Mouse (Mus musculus): ENCODE results near the gene Sh3bp4. TPM values are rescaled to one million over a fixed set of nuclear protein-coding genes. Genes with fewer than 3 reads are reported as not detected.

Sh3bp4 gene
- 25.9 and 26.9 TPM in 2 replicates for polyA plus RNA-seq (2016; fragmentation: Nextera tagmentation; extraction: Ambion mirVana)

GRCm38 (mm10) chr1:89070103-89070700, at the start of gene Sh3bp4:
Gene Sh3bp4, plus strand, starts transcription at chr1:89070415.
- peak within 1 kb of the TSS; percentile 76 for H3K4me3 ChIP-seq
- H3K9me3 ChIP-seq (replicated peaks), result no peaks in the 10 kb centered on the region
- H3K27me3 ChIP-seq (ENCODE audit: low read depth, poor library complexity, severe bottlenecking), result no peaks in the 10 kb centered on the region
- peak; percentile 99 for DNase-seq (ENCODE audit: low spot score)
- peaks cover 39% of the 10 kb centered on the region for H3K4me1 ChIP-seq
- peak within 1 kb of the TSS; percentile 92 for H3K27ac ChIP-seq
- H3K36me3 ChIP-seq, result peaks cover 4% of the 10 kb centered on the region; the same call in 1 of the 2 replicates
- under 1% methylated on average over 63 of the region's 63 CpGs for WGBS

GRCm38 (mm10) chr1:89022997-89023396, 47.2 kb upstream of the Sh3bp4 start:
- H3K4me3 ChIP-seq, result no peak overlapping the region
- 84% methylated on average over 7 of the region's 7 CpGs for WGBS

DNA sequence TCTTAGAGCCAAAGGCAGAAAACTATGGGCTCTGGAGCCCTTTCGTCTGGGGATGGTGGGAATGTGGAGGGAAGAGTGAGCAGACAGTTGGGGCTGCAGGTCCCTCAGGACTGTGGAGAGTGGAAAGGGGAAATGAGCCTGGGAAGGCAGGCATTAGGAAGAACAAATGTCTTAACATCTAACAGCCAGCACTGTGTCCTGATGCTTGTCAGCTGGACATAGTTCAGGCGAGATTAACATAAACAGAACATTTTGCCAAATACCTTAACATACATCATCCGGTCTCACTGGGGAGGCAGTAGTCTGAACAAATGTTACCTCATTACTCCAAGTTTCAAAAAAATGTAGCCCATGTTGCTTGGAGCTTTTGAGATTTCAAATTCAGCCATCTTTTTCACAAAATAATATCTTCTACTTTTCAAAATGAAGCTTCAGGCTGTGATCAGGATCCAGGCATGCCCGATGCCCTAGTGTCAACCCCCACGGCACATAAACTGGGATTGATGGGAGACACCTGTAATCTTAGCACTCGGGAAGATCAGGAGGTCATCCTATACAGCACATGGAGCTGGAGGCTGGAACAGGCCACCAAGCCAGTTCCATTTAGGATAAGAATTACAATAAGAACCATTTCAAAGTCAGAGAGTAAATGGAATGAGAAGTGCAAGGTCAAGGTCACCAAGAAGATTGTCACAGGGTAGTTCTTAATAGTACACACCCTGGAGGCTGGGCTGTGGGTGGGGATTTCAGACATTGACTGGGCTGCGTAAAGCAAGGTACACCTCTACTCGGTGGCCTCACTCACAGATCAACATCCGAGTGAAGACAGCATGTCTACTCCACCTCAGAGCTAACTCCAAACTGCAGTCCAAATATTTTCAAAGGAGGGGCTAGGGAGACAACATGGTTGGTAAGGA, 45.3 kb upstream of the Sh3bp4 start:
- WGBS, result 64% methylated on average over 9 of the region's 9 CpGs

More at GRCm38 (mm10) chr1:89022997-89023396, 47.2 kb upstream of the Sh3bp4 start:
- no peaks in the 10 kb centered on the region for H3K36me3 ChIP-seq
- no peak for DNase-seq (ENCODE audit: low spot score)
- H3K27ac ChIP-seq, result no peak overlapping the region
- H3K9me3 ChIP-seq (replicated peaks), result no peaks in the 10 kb centered on the region
- H3K27me3 ChIP-seq (ENCODE audit: low read depth, poor library complexity, severe bottlenecking), result no peaks in the 10 kb centered on the region
- H3K4me1 ChIP-seq, result peaks cover 16% of the 10 kb centered on the region

DNA sequence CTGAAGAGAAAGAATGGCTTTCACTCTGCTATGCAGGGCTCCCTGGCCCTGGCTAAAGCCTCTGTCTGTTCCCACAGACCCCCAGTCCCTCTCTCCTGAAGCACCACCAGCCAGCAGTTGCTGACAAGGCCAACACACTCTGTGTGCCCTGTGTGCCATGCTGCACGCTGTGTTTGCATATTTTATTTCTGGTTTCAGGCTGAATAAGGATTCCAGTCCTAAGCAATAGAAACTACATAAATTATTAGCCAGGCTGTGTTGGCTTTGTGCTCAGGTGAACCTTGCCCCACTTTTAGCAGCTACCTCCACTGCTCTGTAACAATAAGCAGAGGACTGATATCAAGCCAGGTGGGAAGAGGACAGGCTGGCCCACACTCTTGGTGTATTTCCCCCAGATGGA, 44.2 kb upstream of the Sh3bp4 start:
- no peak for DNase-seq (ENCODE audit: low spot score)
- no peaks in the 10 kb centered on the region for H3K27me3 ChIP-seq (ENCODE audit: low read depth, poor library complexity, severe bottlenecking)
- WGBS, result 97% methylated on average over 1 of the region's 1 CpGs
- H3K4me1 ChIP-seq, result peaks cover 19% of the 10 kb centered on the region
- no peaks in the 10 kb centered on the region for H3K36me3 ChIP-seq
- no peak overlapping the region for H3K27ac ChIP-seq
- no peak overlapping the region for H3K4me3 ChIP-seq
- H3K9me3 ChIP-seq (replicated peaks), result no peaks in the 10 kb centered on the region

More for the DNA sequence above, 45.3 kb upstream of the Sh3bp4 start:
- peaks cover 19% of the 10 kb centered on the region for H3K4me1 ChIP-seq
- no peaks in the 10 kb centered on the region for H3K9me3 ChIP-seq (replicated peaks)
- H3K27ac ChIP-seq, result no peak overlapping the region
- no peaks in the 10 kb centered on the region for H3K27me3 ChIP-seq (ENCODE audit: low read depth, poor library complexity, severe bottlenecking)
- H3K4me3 ChIP-seq, result no peak overlapping the region
- H3K36me3 ChIP-seq, result no peaks in the 10 kb centered on the region
- DNase-seq (ENCODE audit: low spot score), result no peak

DNA sequence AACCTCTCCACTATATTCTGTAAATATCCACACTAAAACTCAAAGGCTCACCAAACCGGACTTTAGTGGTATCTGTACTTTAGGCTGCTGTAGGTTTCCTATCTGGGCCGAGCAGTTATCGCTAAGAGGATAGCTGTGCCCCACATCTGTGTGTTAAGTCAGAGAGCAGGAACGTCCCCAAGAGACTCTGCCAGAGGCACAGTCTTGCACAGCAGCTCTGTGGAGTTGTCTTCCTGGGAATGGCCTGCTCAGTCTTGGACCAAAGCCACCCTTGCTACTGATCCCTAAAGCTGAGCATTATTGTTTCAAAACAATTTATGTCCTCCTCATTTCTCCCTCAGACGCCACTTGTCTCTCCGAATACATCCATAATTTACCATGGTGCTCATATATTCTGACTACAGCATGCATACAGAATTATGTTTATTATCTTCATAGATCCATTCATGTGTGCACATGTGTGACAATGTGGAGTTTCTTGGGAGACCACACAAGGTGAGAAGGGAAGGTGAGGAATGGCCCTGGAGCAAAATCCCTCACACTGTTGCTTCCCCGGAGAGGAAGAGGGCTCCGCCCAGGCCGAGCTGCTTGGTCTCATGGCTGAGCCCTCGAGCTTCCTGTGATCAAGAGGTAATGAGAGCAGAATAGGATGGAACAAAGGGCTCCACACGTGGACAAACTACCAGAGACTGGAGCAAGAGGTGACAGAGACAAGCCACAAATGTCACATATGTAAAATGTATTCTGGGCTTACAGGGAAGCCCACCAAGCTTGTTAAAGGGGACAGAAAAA, 40.9 kb upstream of the Sh3bp4 start:
- 78% methylated on average over 11 of the region's 11 CpGs for WGBS
- H3K9me3 ChIP-seq (replicated peaks), result no peaks in the 10 kb centered on the region
- H3K27me3 ChIP-seq (ENCODE audit: low read depth, poor library complexity, severe bottlenecking), result no peaks in the 10 kb centered on the region
- no peaks in the 10 kb centered on the region for H3K36me3 ChIP-seq
- no peak for DNase-seq (ENCODE audit: low spot score)
- peak overlapping the region; percentile 27; the same call in 1 of the 2 replicates for H3K27ac ChIP-seq
- H3K4me3 ChIP-seq, result no peak overlapping the region
- H3K4me1 ChIP-seq, result peaks cover 31% of the 10 kb centered on the region

DNA sequence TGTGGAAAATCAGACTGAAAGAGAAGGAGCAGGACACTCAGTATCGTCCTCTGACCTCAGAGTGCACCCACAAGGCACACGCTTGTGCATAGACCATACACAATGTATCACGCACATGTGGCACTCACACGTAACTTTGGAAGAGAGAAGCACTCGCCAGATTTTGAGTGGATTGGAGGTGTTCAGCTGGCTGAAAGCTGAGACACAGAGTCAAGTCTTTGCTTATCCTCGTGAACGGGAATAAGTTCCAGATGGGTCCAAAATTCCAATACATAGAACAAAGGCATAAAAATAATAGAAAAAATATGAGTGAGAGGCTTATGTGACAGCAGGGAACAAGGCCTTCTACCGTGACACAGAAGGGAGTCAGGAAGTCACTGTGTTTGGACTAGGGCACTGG, 36.6 kb upstream of the Sh3bp4 start:
- Histone ChIP-seq H3K4me1 (peaks cover 30% of the 10 kb centered on the region), H3K36me3 (no peaks in the 10 kb centered on the region), H3K27me3 (ENCODE audit: low read depth, poor library complexity, severe bottlenecking) (no peaks in the 10 kb centered on the region), H3K27ac (peak overlapping the region; percentile 63; the same call in 1 of the 2 replicates), H3K9me3 (replicated peaks) (no peaks in the 10 kb centered on the region), H3K4me3 (no peak overlapping the region)
- 43% methylated on average over 8 of the region's 8 CpGs for WGBS
- DNase-seq (ENCODE audit: low spot score), result no peak

GRCm38 (mm10) chr1:89034061-89034460, 36.2 kb upstream of the Sh3bp4 start:
- H3K27me3 ChIP-seq (ENCODE audit: low read depth, poor library complexity, severe bottlenecking), result no peaks in the 10 kb centered on the region
- WGBS, result 89% methylated on average over 4 of the region's 4 CpGs
- no peaks in the 10 kb centered on the region for H3K9me3 ChIP-seq (replicated peaks)
- peaks cover 34% of the 10 kb centered on the region for H3K4me1 ChIP-seq
- peak overlapping the region; percentile 63; the same call in 1 of the 2 replicates for H3K27ac ChIP-seq
- DNase-seq (ENCODE audit: low spot score), result no peak
- no peak overlapping the region for H3K4me3 ChIP-seq
- H3K36me3 ChIP-seq, result no peaks in the 10 kb centered on the region

GRCm38 (mm10) chr1:89035115-89035514, 35.1 kb upstream of the Sh3bp4 start:
- Histone ChIP-seq H3K36me3 (no peaks in the 10 kb centered on the region), H3K4me1 (peaks cover 41% of the 10 kb centered on the region), H3K4me3 (no peak overlapping the region), H3K27me3 (ENCODE audit: low read depth, poor library complexity, severe bottlenecking) (no peaks in the 10 kb centered on the region), H3K9me3 (replicated peaks) (no peaks in the 10 kb centered on the region), H3K27ac (no peak overlapping the region)
- 88% methylated on average over 5 of the region's 5 CpGs for WGBS
- DNase-seq (ENCODE audit: low spot score), result no peak

- H3K36me3 ChIP-seq, result no peaks in the 10 kb centered on the region
- no peaks in the 10 kb centered on the region for H3K27me3 ChIP-seq (ENCODE audit: low read depth, poor library complexity, severe bottlenecking)
- peak overlapping the region; percentile 66; the same call in 1 of the 2 replicates for H3K27ac ChIP-seq
- no peaks in the 10 kb centered on the region for H3K9me3 ChIP-seq (replicated peaks)
- DNase-seq (ENCODE audit: low spot score), result no peak
- peaks cover 45% of the 10 kb centered on the region for H3K4me1 ChIP-seq
- WGBS, result 11% methylated on average over 2 of the region's 2 CpGs
- H3K4me3 ChIP-seq, result no peak overlapping the region
These were observed 30.4 kb upstream of the Sh3bp4 start for GRCm38 (mm10) chr1:89039836-89040235.

DNA sequence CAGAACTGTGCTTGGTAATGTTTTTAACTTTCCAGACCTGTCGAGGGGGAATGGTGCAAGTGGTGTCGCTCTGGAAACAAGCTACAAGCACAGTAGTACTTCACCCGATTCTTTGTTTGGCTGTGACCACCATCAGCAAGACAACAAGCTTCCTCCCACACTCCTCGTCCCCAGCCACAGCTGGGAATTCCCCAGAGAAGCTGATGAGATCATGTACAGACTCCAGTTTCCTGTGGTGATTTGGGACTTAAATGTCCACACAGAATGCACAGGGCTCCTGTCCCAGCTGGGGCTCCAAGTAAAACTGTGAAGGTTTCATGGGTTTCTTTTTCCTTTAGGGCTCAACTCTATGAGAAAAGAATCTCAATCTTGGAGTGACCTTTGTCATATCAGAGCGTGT, 28.9 kb upstream of the Sh3bp4 start:
- H3K9me3 ChIP-seq (replicated peaks), result no peaks in the 10 kb centered on the region
- H3K27ac ChIP-seq, result peak overlapping the region; percentile 70
- peaks cover 41% of the 10 kb centered on the region for H3K4me1 ChIP-seq
- no peaks in the 10 kb centered on the region for H3K36me3 ChIP-seq
- H3K4me3 ChIP-seq, result no peak overlapping the region
- H3K27me3 ChIP-seq (ENCODE audit: low read depth, poor library complexity, severe bottlenecking), result no peaks in the 10 kb centered on the region
- 69% methylated on average over 5 of the region's 5 CpGs for WGBS
- no peak for DNase-seq (ENCODE audit: low spot score)

DNA sequence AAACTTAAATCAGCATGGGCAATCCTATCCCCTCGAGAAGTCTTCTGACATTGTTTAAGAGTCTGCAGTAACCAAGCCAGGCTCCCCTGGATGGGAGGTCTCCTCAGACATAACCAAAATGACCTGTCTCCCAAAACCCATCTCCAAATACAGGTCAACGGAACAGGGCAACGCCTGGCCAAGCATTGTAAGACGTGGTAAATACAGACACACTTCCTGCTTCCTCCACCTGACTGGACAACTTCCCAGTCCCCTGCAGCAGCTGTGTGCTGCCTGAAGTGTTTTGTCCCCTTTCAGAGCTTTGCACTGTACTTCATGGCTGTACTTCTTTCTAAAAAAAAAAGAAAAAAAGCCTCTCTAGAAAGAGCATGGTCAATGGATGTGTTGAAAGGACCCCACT, 28.1 kb upstream of the Sh3bp4 start:
- Histone ChIP-seq H3K36me3 (no peaks in the 10 kb centered on the region), H3K4me1 (peaks cover 40% of the 10 kb centered on the region), H3K4me3 (no peak overlapping the region), H3K27me3 (ENCODE audit: low read depth, poor library complexity, severe bottlenecking) (no peaks in the 10 kb centered on the region), H3K9me3 (replicated peaks) (no peaks in the 10 kb centered on the region), H3K27ac (peak overlapping the region; percentile 50; the same call in 1 of the 2 replicates)
- 93% methylated on average over 4 of the region's 4 CpGs for WGBS
- DNase-seq (ENCODE audit: low spot score), result no peak

GRCm38 (mm10) chr1:89042956-89043355, 27.3 kb upstream of the Sh3bp4 start:
- Histone ChIP-seq H3K4me3 (no peak overlapping the region), H3K9me3 (replicated peaks) (no peaks in the 10 kb centered on the region), H3K27ac (peak overlapping the region; percentile 56), H3K36me3 (no peaks in the 10 kb centered on the region), H3K27me3 (ENCODE audit: low read depth, poor library complexity, severe bottlenecking) (no peaks in the 10 kb centered on the region), H3K4me1 (peaks cover 40% of the 10 kb centered on the region)
- WGBS, result 91% methylated on average over 10 of the region's 10 CpGs
- DNase-seq (ENCODE audit: low spot score), result no peak

Measured in limb, embryonic 10.5 days (tissue).